Mouse (Mus musculus) intestine, embryonic 14.5 days (tissue): ENCODE measurements at regions not wholly inside any gene's neighbourhood (a gene's known extent, or its start where the extent isn't known, plus 50 kb on each side); places are given as distances from the start of the nearest gene placed in this dataset.
A peak's percentile ranks its signal among the peaks of the same experiment; 100 is the strongest.

Source experiments
- ATAC-seq: fragments of 200-750 bp; cut with Nextera tagmentation; replicated peaks from 2 replicates; pipeline ENCODE4 v1.8.0; 2017; ENCODE audit warnings: low read depth, moderate number of reproducible peaks, moderate TSS enrichment, moderate library complexity; ENCODE audit not compliant: low FRiP score, low TSS enrichment
- DNase-seq: peaks from one replicate; pipeline ENCODE4 v3.0.0-alpha.2; 2018; ENCODE audit warnings: low spot score
- H3K27ac ChIP-seq: fragments of 300-500 bp; sonication (generic); 2 replicates; pipeline ENCODE4 v1.5.1; 2014; ENCODE audit warnings: low read depth, mild to moderate bottlenecking, control low read depth
- H3K27me3 ChIP-seq: fragments of 300-500 bp; sonication (generic); replicated peaks from 2 replicates; pipeline ENCODE4 v1.6.1; 2014; ENCODE audit warnings: low read length, control low read depth; ENCODE audit not compliant: control insufficient read depth, insufficient read depth
- H3K36me3 ChIP-seq: fragments of 300-500 bp; sonication (generic); 2 replicates; pipeline ENCODE4 v1.6.1; 2014; ENCODE audit warnings: low read length, control low read depth; ENCODE audit not compliant: control insufficient read depth, insufficient read depth
- H3K4me1 ChIP-seq: fragments of 300-500 bp; sonication (generic); replicated peaks from 2 replicates; pipeline ENCODE4 v1.6.1; 2014; ENCODE audit warnings: low read length, control low read depth, mixed read lengths; ENCODE audit not compliant: control insufficient read depth, insufficient read depth
- H3K4me2 ChIP-seq: fragments of 300-500 bp; sonication (generic); 2 replicates; pipeline ENCODE4 v1.6.1; 2014; ENCODE audit warnings: low read length
- H3K4me3 ChIP-seq: fragments of 300-500 bp; sonication (generic); 2 replicates; pipeline ENCODE4 v1.5.1; 2014; ENCODE audit warnings: low read depth, low read length, control low read depth, mixed read lengths
- H3K9ac ChIP-seq: fragments of 300-500 bp; sonication (generic); 2 replicates; pipeline ENCODE4 v1.6.1; 2014; ENCODE audit warnings: mild to moderate bottlenecking, low read length
- H3K9me3 ChIP-seq: fragments of 300-500 bp; sonication (generic); 2 replicates; pipeline ENCODE4 v1.6.1; 2016; ENCODE audit warnings: low read length, control low read depth; ENCODE audit not compliant: control insufficient read depth
- WGBS: fragments of 180-500 bp; shearing (Covaris S2); extraction: QIAGEN DNeasy Blood & Tissue Kit; methylation state at CpG from one replicate; pipeline ENCODE4 v1.1.7; 2014; 5-methylcytosine and 5-hydroxymethylcytosine counted together

- 40% methylated on average over 2 of the region's 2 CpGs for WGBS
- Histone ChIP-seq H3K27me3 (no peaks in the 10 kb centered on the region), H3K9ac (no peak overlapping the region), H3K4me2 (no peak overlapping the region), H3K27ac (no peak overlapping the region), H3K9me3 (no peaks in the 10 kb centered on the region), H3K36me3 (no peaks in the 10 kb centered on the region), H3K4me3 (no peak overlapping the region), H3K4me1 (peaks cover 13% of the 10 kb centered on the region)
- no peak for ATAC-seq
- no peak for DNase-seq
Observed at GRCm38 (mm10) chr15:63190086-63190485, 654.9 kb downstream of the Gsdmc2 start.

- Histone ChIP-seq H3K4me2 (no peak overlapping the region), H3K27me3 (no peaks in the 10 kb centered on the region), H3K9me3 (no peaks in the 10 kb centered on the region), H3K36me3 (no peaks in the 10 kb centered on the region), H3K27ac (no peak overlapping the region), H3K4me3 (no peak overlapping the region), H3K4me1 (0 out of 2 replicates have a peak, but pooled peaks cover 3% of the 10 kb centered on the region), H3K9ac (no peak overlapping the region)
- DNase-seq (no peak), ATAC-seq (no peak)
Observed at GRCm38 (mm10) chr15:63171003-63171402, 674.0 kb downstream of the Gsdmc2 start.

- Histone ChIP-seq H3K27me3 (no peaks in the 10 kb centered on the region), H3K9ac (no peak overlapping the region), H3K9me3 (no peaks in the 10 kb centered on the region), H3K4me3 (no peak overlapping the region), H3K4me1 (0 out of 2 replicates have a peak, but pooled peaks cover 3% of the 10 kb centered on the region), H3K36me3 (no peaks in the 10 kb centered on the region), H3K27ac (no peak overlapping the region; the same call in 1 of the 2 replicates), H3K4me2 (no peak overlapping the region)
- 21% methylated on average over 1 of the region's 1 CpGs for WGBS
- no peak for ATAC-seq
- no peak for DNase-seq
Observed at GRCm38 (mm10) chr15:63170171-63170570, 674.8 kb downstream of the Gsdmc2 start.

DNA sequence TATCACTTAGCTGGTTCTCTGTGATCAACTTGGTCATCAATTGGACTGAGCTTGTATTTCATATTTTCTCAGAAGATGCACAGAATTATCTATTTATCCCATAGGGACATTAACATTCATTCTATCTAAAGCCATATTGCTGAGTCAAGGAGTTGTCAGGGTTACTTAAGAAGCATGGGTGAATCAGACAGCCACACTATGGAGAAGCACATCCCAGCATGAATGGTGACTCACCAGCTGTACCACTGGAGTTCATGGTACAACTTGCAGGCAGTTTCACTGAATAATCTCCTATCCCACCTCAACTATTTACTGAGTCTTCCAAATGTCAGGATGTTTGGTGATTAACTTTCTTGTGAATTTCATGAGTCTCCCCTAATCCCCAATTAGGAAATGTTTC, 678.6 kb downstream of the Gsdmc2 start:
- Histone ChIP-seq H3K4me3 (no peak overlapping the region), H3K9me3 (no peaks in the 10 kb centered on the region), H3K9ac (no peak overlapping the region), H3K27ac (no peak overlapping the region), H3K4me1 (peaks cover 20% of the 10 kb centered on the region), H3K4me2 (no peak overlapping the region), H3K36me3 (no peaks in the 10 kb centered on the region), H3K27me3 (no peaks in the 10 kb centered on the region)
- DNase-seq (no peak), ATAC-seq (no peak)

GRCm38 (mm10) chr15:63163550-63164279, 681.3 kb downstream of the Gsdmc2 start:
- H3K4me3 ChIP-seq: no peak overlapping the region
- H3K9ac ChIP-seq: no peak overlapping the region
- H3K9me3 ChIP-seq: no peaks in the 10 kb centered on the region
- 6% methylated on average over 6 of the region's 6 CpGs for WGBS
- ATAC-seq (peak; percentile 74), DNase-seq (peak; percentile 73)
- H3K27me3 ChIP-seq: no peaks in the 10 kb centered on the region
- peaks cover 17% of the 10 kb centered on the region for H3K4me1 ChIP-seq
- no peaks in the 10 kb centered on the region for H3K36me3 ChIP-seq
- H3K27ac ChIP-seq: peak overlapping the region; percentile 64
- no peak overlapping the region for H3K4me2 ChIP-seq

- WGBS: 35% methylated on average over 4 of the region's 4 CpGs
- ATAC-seq: no peak; the same call in 1 of the 2 replicates
- no peak overlapping the region for H3K9ac ChIP-seq
- no peak overlapping the region for H3K4me3 ChIP-seq
- H3K4me1 ChIP-seq: peaks cover 17% of the 10 kb centered on the region
- peak overlapping the region; percentile 64 for H3K27ac ChIP-seq
- no peaks in the 10 kb centered on the region for H3K36me3 ChIP-seq
- H3K9me3 ChIP-seq: no peaks in the 10 kb centered on the region
- no peaks in the 10 kb centered on the region for H3K27me3 ChIP-seq
- DNase-seq: no peak
- H3K4me2 ChIP-seq: no peak overlapping the region
Observed at GRCm38 (mm10) chr15:63162881-63163549, 682.0 kb downstream of the Gsdmc2 start.

- 76% methylated on average over 3 of the region's 3 CpGs for WGBS
- H3K27ac ChIP-seq: no peak overlapping the region
- H3K4me2 ChIP-seq: no peak overlapping the region
- H3K36me3 ChIP-seq: no peaks in the 10 kb centered on the region
- no peak overlapping the region for H3K9ac ChIP-seq
- no peaks in the 10 kb centered on the region for H3K9me3 ChIP-seq
- ATAC-seq (no peak), DNase-seq (no peak)
- no peaks in the 10 kb centered on the region for H3K27me3 ChIP-seq
- H3K4me1 ChIP-seq: no peaks in the 10 kb centered on the region
- no peak overlapping the region for H3K4me3 ChIP-seq
Observed at GRCm38 (mm10) chr15:63123123-63123688, 721.8 kb downstream of the Gsdmc2 start.

DNA sequence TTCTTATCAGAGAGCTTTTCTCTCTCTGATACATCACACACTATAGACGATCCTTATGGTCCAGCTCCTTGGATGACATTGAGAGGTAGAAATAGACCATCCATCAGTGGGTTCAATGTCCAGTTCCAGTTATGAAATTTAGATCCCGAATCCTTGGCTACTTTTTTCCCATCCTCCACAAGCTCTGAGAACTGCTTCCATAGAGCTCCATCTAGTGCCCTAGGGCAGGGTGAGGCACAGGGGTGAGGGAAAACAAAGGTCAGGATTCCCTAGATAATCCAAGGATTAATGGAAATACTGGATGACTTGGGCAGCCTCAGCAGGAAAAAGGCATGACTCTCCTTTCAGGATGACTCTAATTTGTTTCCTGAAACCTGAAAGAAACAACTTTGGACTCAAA, 732.1 kb downstream of the Gsdmc2 start:
- Histone ChIP-seq H3K36me3 (no peaks in the 10 kb centered on the region), H3K4me1 (no peaks in the 10 kb centered on the region), H3K4me3 (no peak overlapping the region), H3K27me3 (no peaks in the 10 kb centered on the region), H3K4me2 (no peak overlapping the region), H3K9ac (no peak overlapping the region), H3K27ac (no peak overlapping the region), H3K9me3 (no peaks in the 10 kb centered on the region)
- ATAC-seq: no peak
- 71% methylated on average over 2 of the region's 2 CpGs for WGBS
- DNase-seq: no peak
